Mouse (Mus musculus): ENCODE data around the gene Mrgpra2a. TPM values are rescaled to one million over a fixed set of nuclear protein-coding genes. Genes with fewer than 3 reads are reported as not detected.
"Not testable (repeated sequence)": the region's sequence is repeated elsewhere in the genome, so short reads cannot be mapped to it uniquely, and the experiment has no call there.

Gene Mrgpra2a
- not detected in 2 replicates for polyA plus RNA-seq (2015; fragmentation: Nextera tagmentation; extraction: Ambion mirVana)

GRCm38 (mm10) chr7:47452015-47452414 lies at the start of gene Mrgpra2a:
Gene Mrgpra2a (minus strand): TSS chr7:47452139.
- H3K4me2 ChIP-seq (replicated peaks); H3K27ac ChIP-seq; H3K9ac ChIP-seq (replicated peaks); H3K4me3 ChIP-seq (replicated peaks); H3K9me3 ChIP-seq; H3K36me3 ChIP-seq; ATAC-seq; H3K4me1 ChIP-seq (replicated peaks); H3K27me3 ChIP-seq: not testable (repeated sequence)
- WGBS = no CpG with 5 or more reads among the region's 1 CpGs

GRCm38 (mm10) chr7:47491266-47491665 lies 39.3 kb upstream of the Mrgpra2a start:
- not testable (repeated sequence) for H3K27ac ChIP-seq; H3K4me1 ChIP-seq (replicated peaks); H3K4me2 ChIP-seq (replicated peaks); ATAC-seq; H3K27me3 ChIP-seq; H3K9me3 ChIP-seq; H3K4me3 ChIP-seq (replicated peaks); H3K36me3 ChIP-seq; H3K9ac ChIP-seq (replicated peaks)

- not testable (repeated sequence) for H3K36me3 ChIP-seq; H3K27ac ChIP-seq; H3K4me3 ChIP-seq (replicated peaks); H3K27me3 ChIP-seq; H3K4me1 ChIP-seq (replicated peaks); H3K9ac ChIP-seq (replicated peaks); ATAC-seq; H3K9me3 ChIP-seq; H3K4me2 ChIP-seq (replicated peaks)
- WGBS = no CpG with 5 or more reads among the region's 1 CpGs
Measured at GRCm38 (mm10) chr7:47489438-47489837, 37.5 kb upstream of the Mrgpra2a start.

GRCm38 (mm10) chr7:47483181-47483580 lies 31.2 kb upstream of the Mrgpra2a start:
- not testable (repeated sequence) for H3K4me3 ChIP-seq (replicated peaks); ATAC-seq; H3K4me1 ChIP-seq (replicated peaks); H3K27me3 ChIP-seq; H3K9me3 ChIP-seq; H3K27ac ChIP-seq; H3K4me2 ChIP-seq (replicated peaks); H3K9ac ChIP-seq (replicated peaks); H3K36me3 ChIP-seq

GRCm38 (mm10) chr7:47473904-47474303 lies 22.0 kb upstream of the Mrgpra2a start:
- H3K4me3 ChIP-seq (replicated peaks); H3K27ac ChIP-seq; H3K36me3 ChIP-seq; H3K9me3 ChIP-seq; H3K27me3 ChIP-seq; H3K4me2 ChIP-seq (replicated peaks); ATAC-seq; H3K4me1 ChIP-seq (replicated peaks); H3K9ac ChIP-seq (replicated peaks): not testable (repeated sequence)
- 23% methylated on average over 1 of the region's 3 CpGs for WGBS

GRCm38 (mm10) chr7:47465278-47465981 lies 13.5 kb upstream of the Mrgpra2a start:
- not testable (repeated sequence) for ATAC-seq; H3K9me3 ChIP-seq; H3K36me3 ChIP-seq; H3K4me1 ChIP-seq (replicated peaks); H3K27me3 ChIP-seq; H3K9ac ChIP-seq (replicated peaks); H3K4me2 ChIP-seq (replicated peaks); H3K4me3 ChIP-seq (replicated peaks); H3K27ac ChIP-seq

GRCm38 (mm10) chr7:47445729-47446128 lies 6.2 kb downstream of the Mrgpra2a start:
- not testable (repeated sequence) for H3K4me2 ChIP-seq (replicated peaks); H3K27me3 ChIP-seq; H3K9me3 ChIP-seq; H3K4me3 ChIP-seq (replicated peaks); H3K9ac ChIP-seq (replicated peaks); H3K4me1 ChIP-seq (replicated peaks); ATAC-seq; H3K36me3 ChIP-seq; H3K27ac ChIP-seq

- 21% methylated on average over 1 of the region's 2 CpGs for WGBS
- H3K4me3 ChIP-seq (replicated peaks); H3K27me3 ChIP-seq; H3K4me1 ChIP-seq (replicated peaks); ATAC-seq; H3K36me3 ChIP-seq; H3K9ac ChIP-seq (replicated peaks); H3K27ac ChIP-seq; H3K4me2 ChIP-seq (replicated peaks); H3K9me3 ChIP-seq: not testable (repeated sequence)
Measured at GRCm38 (mm10) chr7:47436463-47436862, 15.5 kb downstream of the Mrgpra2a start.

- not testable (repeated sequence) for ATAC-seq; H3K27ac ChIP-seq; H3K4me1 ChIP-seq (replicated peaks); H3K4me2 ChIP-seq (replicated peaks); H3K9me3 ChIP-seq; H3K4me3 ChIP-seq (replicated peaks); H3K36me3 ChIP-seq; H3K9ac ChIP-seq (replicated peaks); H3K27me3 ChIP-seq
Measured at GRCm38 (mm10) chr7:47427815-47428508, 24.0 kb downstream of the Mrgpra2a start.

- H3K4me3 ChIP-seq (replicated peaks) = no peak overlapping the region
- H3K27ac ChIP-seq = no peak overlapping the region
- H3K9ac ChIP-seq (replicated peaks) = no peak overlapping the region
- no peaks in the 10 kb centered on the region for H3K27me3 ChIP-seq
- peaks cover 22% of the 10 kb centered on the region for H3K9me3 ChIP-seq
- no peak overlapping the region for H3K4me2 ChIP-seq (replicated peaks)
- H3K4me1 ChIP-seq (replicated peaks) = no peaks in the 10 kb centered on the region
- 63% methylated on average over 2 of the region's 2 CpGs for WGBS
- no peaks in the 10 kb centered on the region for H3K36me3 ChIP-seq
- no peak for ATAC-seq
Measured at GRCm38 (mm10) chr7:47410602-47411001, 41.3 kb downstream of the Mrgpra2a start.

- Histone ChIP-seq H3K36me3 (no peaks in the 10 kb centered on the region), H3K4me3 (replicated peaks) (no peak overlapping the region), H3K9me3 (peaks cover 22% of the 10 kb centered on the region), H3K9ac (replicated peaks) (no peak overlapping the region), H3K4me1 (replicated peaks) (no peaks in the 10 kb centered on the region), H3K4me2 (replicated peaks) (no peak overlapping the region), H3K27me3 (no peaks in the 10 kb centered on the region), H3K27ac (no peak overlapping the region)
- no peak for ATAC-seq
- WGBS = 36% methylated on average over 1 of the region's 1 CpGs
Measured at GRCm38 (mm10) chr7:47409545-47409944, 42.4 kb downstream of the Mrgpra2a start.

- no peak overlapping the region for H3K27ac ChIP-seq
- no peak for ATAC-seq
- H3K27me3 ChIP-seq = no peaks in the 10 kb centered on the region
- no peaks in the 10 kb centered on the region for H3K36me3 ChIP-seq
- no peak overlapping the region for H3K9ac ChIP-seq (replicated peaks)
- H3K4me3 ChIP-seq (replicated peaks) = no peak overlapping the region
- H3K9me3 ChIP-seq = peaks cover 8% of the 10 kb centered on the region; the same call in 1 of the 2 replicates
- H3K4me1 ChIP-seq (replicated peaks) = no peaks in the 10 kb centered on the region
- no peak overlapping the region for H3K4me2 ChIP-seq (replicated peaks)
Measured at GRCm38 (mm10) chr7:47401125-47401524, 50.8 kb downstream of the Mrgpra2a start.
